Mouse (Mus musculus) heart, embryonic 14.5 days (tissue): ENCODE measurements around the gene Actr10. TPM values are rescaled to one million over a fixed set of nuclear protein-coding genes. Genes with fewer than 3 reads are reported as not detected.

Experiments used
- ATAC-seq: fragments of 200-750 bp; cut with Nextera tagmentation; 2 replicates; pipeline ENCODE4 v1.8.0; 2017; ENCODE audit warnings: low read depth, moderate TSS enrichment; ENCODE audit not compliant: insufficient number of reproducible peaks, insufficient read depth, low FRiP score
- H3K27ac ChIP-seq, 2 experiments: fragments of 200-500 bp in 1 of 2; fragments of 300-500 bp in 1 of 2; sonication (generic) in 1 of 2; replicated peaks in 1 of 2; 2 replicates each; pipeline ENCODE4 v1.5.1; 2012 to 2014; ENCODE audit warnings: low read depth in 2 of 2, low read length in 2 of 2, control low read depth in 1 of 2, mild to moderate bottlenecking in 1 of 2, mixed read lengths in 1 of 2; ENCODE audit not compliant: control insufficient read depth in 1 of 2, insufficient read depth in 1 of 2
- H3K27me3 ChIP-seq: fragments of 300-500 bp; sonication (generic); 2 replicates; pipeline ENCODE4 v1.6.1; 2014; ENCODE audit warnings: mild to moderate bottlenecking, low read length, control low read depth; ENCODE audit not compliant: control insufficient read depth, insufficient read depth
- H3K36me3 ChIP-seq: fragments of 300-500 bp; sonication (generic); 2 replicates; pipeline ENCODE4 v1.6.1; 2014; ENCODE audit warnings: mild to moderate bottlenecking, control low read depth, low read length, mixed read lengths; ENCODE audit not compliant: control insufficient read depth, insufficient read depth
- H3K4me1 ChIP-seq, 2 experiments: fragments of 200-500 bp in 1 of 2; fragments of 300-500 bp in 1 of 2; sonication (generic) in 1 of 2; 2 replicates each; pipeline ENCODE4 v1.6.1; 2012 to 2014; ENCODE audit warnings: low read length in 2 of 2, control low read depth in 1 of 2, mixed read lengths in 1 of 2; ENCODE audit not compliant: control insufficient read depth in 2 of 2, insufficient read depth in 2 of 2
- H3K4me2 ChIP-seq: fragments of 300-500 bp; sonication (generic); 2 replicates; pipeline ENCODE4 v1.6.1; 2014; ENCODE audit warnings: mild to moderate bottlenecking, low read length
- H3K4me3 ChIP-seq, 2 experiments: fragments of 200-500 bp in 1 of 2; fragments of 300-500 bp in 1 of 2; sonication (generic) in 1 of 2; 2 replicates each; pipeline ENCODE4 v1.5.1; 2012 to 2014; ENCODE audit warnings: low read length in 2 of 2, mild to moderate bottlenecking in 2 of 2, control low read depth in 1 of 2, low read depth in 1 of 2, moderate library complexity in 1 of 2; ENCODE audit not compliant: control insufficient read depth in 1 of 2, insufficient read depth in 1 of 2
- H3K9ac ChIP-seq: fragments of 300-500 bp; sonication (generic); 2 replicates; pipeline ENCODE4 v1.6.1; 2014; ENCODE audit warnings: mild to moderate bottlenecking, low read length
- H3K9me3 ChIP-seq: fragments of 300-500 bp; sonication (generic); 2 replicates; pipeline ENCODE4 v1.6.1; 2016; ENCODE audit warnings: low read length, control low read depth; ENCODE audit not compliant: control insufficient read depth
- WGBS: fragments of 180-500 bp; shearing (Covaris S2); extraction: QIAGEN DNeasy Blood & Tissue Kit; methylation state at CpG from one replicate; pipeline ENCODE4 v1.1.7; 2014; 5-methylcytosine and 5-hydroxymethylcytosine counted together
- polyA plus RNA-seq: library from polyadenylated mRNA; unstranded; fragments of >200 nt; fragmentation: Nextera tagmentation; extraction: Ambion mirVana; gene quantifications from 2 replicates; pipeline ENCODE4 v1.2.1, GENCODE M21; 2014

Actr10 gene
- polyA plus RNA-seq, 1 experiment from 2014 or later: 222 TPM

DNA sequence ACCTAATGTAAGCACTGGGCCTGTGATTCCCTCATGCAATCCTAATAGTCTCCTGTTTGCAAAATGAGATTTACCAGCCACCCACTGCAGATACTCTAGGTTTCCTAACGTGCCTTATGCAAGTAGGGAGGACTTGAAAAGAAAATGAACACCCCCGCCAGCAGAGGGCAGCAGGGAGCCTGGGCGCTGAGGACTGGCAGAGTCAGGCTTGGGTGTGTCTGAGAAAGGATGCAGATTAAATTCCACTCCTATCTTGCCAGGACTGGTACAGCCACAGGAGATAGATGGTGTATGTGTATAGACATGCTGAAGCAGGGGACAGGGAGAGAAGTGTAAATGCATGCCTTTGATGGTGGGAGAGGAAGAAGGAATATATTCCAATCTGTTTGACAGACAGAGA, 24.2 kb upstream of the Actr10 start:
- Histone ChIP-seq H3K4me2 (no peak overlapping the region), H3K4me1 (peaks cover 0 to 5% of the 10 kb centered on the region in 2 experiments; a peak in 1 of 4 replicates), H3K4me3 (no peak overlapping the region), H3K9ac (no peak overlapping the region), H3K36me3 (no peaks in the 10 kb centered on the region), H3K27me3 (no peaks in the 10 kb centered on the region), H3K9me3 (no peaks in the 10 kb centered on the region), H3K27ac (no peak overlapping the region)
- ATAC-seq: no peak
- 47% methylated on average over 3 of the region's 3 CpGs for WGBS

DNA sequence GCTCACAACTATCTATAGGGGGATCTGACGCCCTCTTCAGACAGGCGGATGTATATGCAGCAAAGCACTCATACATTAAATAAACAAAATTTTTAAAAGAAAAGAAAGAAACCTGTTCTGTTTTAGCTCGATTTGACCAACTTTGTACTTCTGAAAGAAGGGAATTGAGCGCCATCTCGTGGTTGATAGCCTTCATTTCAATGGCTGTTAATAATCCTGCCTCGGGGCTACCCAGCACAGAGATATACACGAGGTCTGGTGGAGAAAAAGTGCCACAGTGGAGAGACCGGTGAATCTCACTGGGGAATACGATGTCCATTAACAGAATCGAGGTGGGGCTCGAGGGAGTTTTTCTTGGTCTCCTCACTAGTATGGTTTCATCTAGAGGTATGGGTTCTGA, 23.3 kb upstream of the Actr10 start:
- H3K4me2 ChIP-seq: no peak overlapping the region

DNA sequence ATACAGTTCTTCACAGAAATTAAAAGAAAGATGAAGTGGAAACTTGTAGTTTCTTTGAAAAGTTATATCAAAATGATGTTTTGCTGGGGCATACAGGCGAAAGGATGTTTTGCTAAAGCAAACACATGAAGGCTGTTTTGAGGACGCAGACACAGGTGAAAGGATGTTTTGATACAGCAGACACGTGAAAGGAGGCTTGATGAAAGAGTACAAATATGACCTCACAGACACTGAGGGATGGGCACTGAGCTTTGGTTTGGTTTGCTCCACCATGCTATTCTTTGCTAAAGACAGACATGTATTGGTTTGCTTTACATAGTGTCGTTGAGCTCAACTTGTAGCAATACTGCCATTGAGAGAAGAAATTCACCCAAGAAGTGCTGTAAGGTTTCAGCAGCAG, 7.9 kb upstream of the Actr10 start:
- Histone ChIP-seq H3K9ac (no peak overlapping the region), H3K27me3 (no peaks in the 10 kb centered on the region), H3K9me3 (0 out of 2 replicates have a peak, but pooled peaks cover 2% of the 10 kb centered on the region), H3K4me1 (no peaks in the 10 kb centered on the region), H3K36me3 (no peaks in the 10 kb centered on the region), H3K4me2 (no peak overlapping the region), H3K4me3 (no peak overlapping the region), H3K27ac (no peak overlapping the region)
- WGBS: 85% methylated on average over 4 of the region's 4 CpGs
- no peak for ATAC-seq

More for the DNA sequence above, 23.3 kb upstream of the Actr10 start:
- Histone ChIP-seq H3K4me3 (no peak overlapping the region), H3K9ac (no peak overlapping the region), H3K9me3 (no peaks in the 10 kb centered on the region), H3K36me3 (no peaks in the 10 kb centered on the region), H3K27me3 (no peaks in the 10 kb centered on the region), H3K4me1 (peaks cover 0 to 5% of the 10 kb centered on the region in 2 experiments; a peak in 1 of 4 replicates), H3K27ac (no peak overlapping the region)
- 48% methylated on average over 11 of the region's 11 CpGs for WGBS
- no peak for ATAC-seq

DNA sequence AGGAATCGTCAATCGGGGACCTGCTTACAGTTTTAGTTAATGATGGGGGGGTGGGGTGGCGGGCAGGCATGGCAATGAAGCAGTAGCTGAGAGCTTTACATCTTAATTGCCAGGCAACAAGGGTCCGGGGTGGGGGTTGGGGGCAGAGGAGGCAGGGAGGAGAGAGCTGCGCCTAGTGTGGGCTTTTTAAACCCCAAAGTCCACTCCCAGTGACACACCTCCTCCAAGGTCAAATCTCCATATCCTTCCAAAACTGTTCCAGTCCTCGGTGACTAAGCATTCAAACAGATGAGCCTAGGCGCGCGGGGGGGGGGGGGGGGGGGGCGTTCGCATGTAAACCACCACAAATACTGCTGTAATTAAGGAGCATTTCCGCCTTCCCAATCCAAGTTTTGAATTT, 507 bp upstream of the Actr10 start:
- Histone ChIP-seq H3K27me3 (no peaks in the 10 kb centered on the region), H3K4me2 (peak overlapping the region; percentile 67), H3K4me1 (peaks cover 2 to 4% of the 10 kb centered on the region in 2 experiments; a peak in 2 of 4 replicates), H3K27ac (peak overlapping the region; percentile 91 to 99), H3K4me3 (peak overlapping the region; percentile 57 to 97), H3K9ac (peak overlapping the region; percentile 96), H3K36me3 (peaks cover 17% of the 10 kb centered on the region), H3K9me3 (0 out of 2 replicates have a peak, but pooled peaks cover 2% of the 10 kb centered on the region)
- ATAC-seq: no peak
- WGBS: 38% methylated on average over 6 of the region's 12 CpGs

DNA sequence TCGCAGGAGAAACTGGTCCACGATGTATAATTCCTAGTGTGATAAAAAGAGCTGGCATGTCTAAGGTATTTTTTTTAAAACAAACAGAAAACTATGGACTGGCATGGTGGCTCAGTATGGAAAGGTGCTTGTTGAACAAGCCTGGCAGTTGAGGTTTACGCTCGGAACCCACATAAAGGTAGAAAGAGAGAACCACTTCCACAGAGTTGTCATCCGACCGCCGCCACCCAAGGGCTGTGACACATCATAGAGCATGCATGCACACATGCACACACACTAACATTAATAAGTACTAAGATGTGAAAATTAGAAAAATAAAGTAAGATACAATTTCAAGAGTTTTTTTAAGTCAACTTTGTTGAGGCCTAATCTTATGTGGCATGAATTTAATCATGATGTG, 3.1 kb downstream of the Actr10 start:
- ATAC-seq: no peak
- peaks cover 50% of the 10 kb centered on the region for H3K36me3 ChIP-seq
- peaks cover 2 to 6% of the 10 kb centered on the region in 2 experiments; a peak in 2 of 4 replicates for H3K4me1 ChIP-seq
- no peak overlapping the region for H3K9ac ChIP-seq
- H3K9me3 ChIP-seq: no peaks in the 10 kb centered on the region
- 98% methylated on average over 7 of the region's 7 CpGs for WGBS
- no peak overlapping the region for H3K4me3 ChIP-seq
- H3K27ac ChIP-seq: no peak overlapping the region
- H3K4me2 ChIP-seq: no peak overlapping the region
- no peaks in the 10 kb centered on the region for H3K27me3 ChIP-seq

DNA sequence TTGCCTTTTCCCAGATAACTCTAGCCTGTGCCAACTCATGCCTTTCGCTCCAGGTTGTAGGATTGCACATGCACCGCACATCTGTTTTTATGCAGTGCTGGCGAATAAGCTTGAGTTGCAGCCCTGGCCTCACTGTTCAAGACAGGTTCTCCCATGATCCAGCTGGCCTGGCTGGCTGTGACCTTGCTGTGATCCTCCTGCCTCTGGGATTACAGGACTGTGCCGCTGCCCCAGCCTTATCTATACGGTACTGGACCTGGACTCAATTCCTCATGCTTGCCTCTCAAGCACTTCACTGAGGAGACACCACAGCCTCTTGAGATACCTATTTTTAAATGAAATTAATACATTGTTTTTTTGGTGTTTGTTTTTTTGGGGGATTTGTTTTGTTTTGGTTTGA, 6.5 kb downstream of the Actr10 start:
- H3K4me2 ChIP-seq: no peak overlapping the region
- no peak overlapping the region for H3K4me3 ChIP-seq
- 0 out of 2 replicates have a peak, but pooled peaks have one; percentile 43 for ATAC-seq
- peaks cover 82% of the 10 kb centered on the region for H3K36me3 ChIP-seq
- H3K4me1 ChIP-seq: 0 out of 4 replicates have a peak, but pooled peaks cover 0 to 3% of the 10 kb centered on the region in 2 experiments
- H3K9me3 ChIP-seq: no peaks in the 10 kb centered on the region
- no peak overlapping the region for H3K9ac ChIP-seq
- peak overlapping the region; percentile 14 to 31; a peak in 1 of 4 replicates for H3K27ac ChIP-seq
- H3K27me3 ChIP-seq: no peaks in the 10 kb centered on the region
- 63% methylated on average over 5 of the region's 5 CpGs for WGBS

DNA sequence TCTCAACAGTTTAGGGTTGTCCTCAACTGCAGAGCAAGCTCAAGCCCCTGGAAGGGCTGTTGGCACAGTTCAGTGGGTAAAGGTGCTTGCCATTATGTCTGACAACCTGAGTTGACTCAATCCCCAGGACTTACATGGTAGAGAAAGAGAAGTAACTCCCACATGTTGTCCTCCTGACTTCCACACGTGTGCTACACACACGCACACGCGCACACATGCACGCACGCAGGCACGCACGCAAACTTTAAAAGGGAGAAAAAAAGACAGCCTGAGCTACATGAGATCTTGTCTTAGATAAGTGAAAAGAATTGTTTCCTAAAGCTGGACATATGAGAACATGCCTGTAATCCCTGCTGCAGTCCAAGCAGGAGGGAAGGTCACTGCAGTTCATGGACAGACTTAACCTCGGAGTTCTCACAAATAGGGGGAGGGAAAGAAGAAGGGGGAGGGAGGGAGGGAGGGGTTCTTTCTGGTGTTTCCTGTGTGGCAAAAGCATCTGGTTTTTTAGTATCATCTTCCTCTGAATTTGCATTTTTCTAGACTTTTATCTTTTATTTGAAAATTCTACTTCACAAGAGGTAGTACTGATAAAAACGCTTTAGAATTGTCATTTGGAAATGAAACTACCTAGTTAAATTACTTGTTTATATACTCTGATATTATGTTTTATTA, 9.1 kb downstream of the Actr10 start:
- Histone ChIP-seq H3K4me3 (no peak overlapping the region), H3K36me3 (peaks cover 92% of the 10 kb centered on the region), H3K27me3 (no peaks in the 10 kb centered on the region), H3K27ac (no peak overlapping the region), H3K9ac (no peak overlapping the region), H3K9me3 (no peaks in the 10 kb centered on the region), H3K4me2 (no peak overlapping the region), H3K4me1 (0 out of 4 replicates have a peak, but pooled peaks cover 0 to 3% of the 10 kb centered on the region in 2 experiments)
- no peak for ATAC-seq
- 91% methylated on average over 10 of the region's 10 CpGs for WGBS
